Mouse (Mus musculus) ovary, adult 18-20 months (tissue): ENCODE measurements around the gene Abcc9.
"Not testable (repeated sequence)": the region's sequence is repeated elsewhere in the genome, so short reads cannot be mapped to it uniquely, and the experiment has no call there.

ENCODE experiments used
- DNase-seq: peaks from one replicate; pipeline ENCODE4 v3.0.0; 2022; ENCODE audit warnings: low spot score, mixed read lengths

Abcc9 gene

DNA sequence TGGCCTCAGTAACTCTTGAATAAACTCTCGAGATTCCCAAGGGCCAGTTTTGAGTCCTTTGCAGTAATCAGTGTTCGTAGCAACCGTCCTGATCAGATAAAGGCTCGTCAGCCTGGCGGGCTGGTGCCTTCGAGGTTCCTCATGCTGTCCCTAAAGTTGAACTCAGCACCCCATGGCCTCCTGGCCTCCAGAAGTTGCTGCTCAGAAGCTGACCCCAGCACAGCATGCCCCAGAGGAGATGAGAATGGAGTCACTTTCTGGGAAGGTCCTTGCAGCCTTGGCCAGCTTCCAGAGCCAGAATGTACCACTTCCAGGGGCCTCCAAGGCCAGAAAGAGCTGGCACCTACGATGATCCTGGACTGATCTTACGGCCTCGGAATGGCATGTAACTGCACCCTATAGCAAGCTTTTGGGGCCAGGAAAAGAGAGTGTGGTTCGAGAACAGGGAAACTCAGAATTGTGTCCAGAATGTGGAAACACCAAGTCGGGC is 1.4 kb upstream of the Abcc9 start:
- peak; percentile 38 for DNase-seq

DNA sequence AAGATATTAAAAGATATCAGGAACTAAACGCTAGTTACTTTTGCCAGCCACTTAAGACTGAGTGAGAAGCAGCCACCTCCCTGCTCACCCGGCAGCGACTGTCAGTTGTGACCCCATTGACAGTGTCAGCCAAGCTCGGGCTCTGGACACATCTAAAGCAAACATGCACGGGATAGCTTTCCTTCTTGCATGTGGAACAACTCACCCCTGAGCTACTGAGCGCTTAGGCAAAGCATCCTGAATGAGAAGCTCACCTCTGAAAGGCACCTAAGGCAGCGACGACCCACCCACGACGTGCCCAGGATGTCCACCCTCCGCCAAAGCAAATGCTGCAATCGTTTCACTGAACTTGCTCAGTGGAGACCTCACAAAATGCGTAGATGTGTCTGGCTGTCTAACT is 954 bp downstream of the Abcc9 start:
- no peak for DNase-seq

DNA sequence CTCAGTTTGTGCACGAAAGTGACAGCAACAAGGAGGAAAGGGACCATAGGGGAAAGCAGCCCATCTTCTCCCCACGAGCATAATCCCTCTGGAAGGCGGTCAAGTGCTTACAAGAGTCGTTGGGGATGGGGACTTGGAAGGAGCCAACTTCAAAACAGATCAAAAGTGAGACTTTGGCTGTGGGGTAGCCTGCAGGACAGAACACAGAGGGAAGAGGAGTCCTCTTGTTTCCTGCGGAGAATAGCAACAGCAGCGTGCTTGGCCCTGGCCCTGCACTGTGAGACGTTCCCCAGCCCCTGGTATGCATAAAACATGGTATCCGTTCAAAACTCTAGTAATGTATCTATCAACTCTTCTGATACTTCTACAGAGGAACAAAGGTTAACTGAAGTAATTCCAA is 1.4 kb downstream of the Abcc9 start:
- no peak for DNase-seq

DNA sequence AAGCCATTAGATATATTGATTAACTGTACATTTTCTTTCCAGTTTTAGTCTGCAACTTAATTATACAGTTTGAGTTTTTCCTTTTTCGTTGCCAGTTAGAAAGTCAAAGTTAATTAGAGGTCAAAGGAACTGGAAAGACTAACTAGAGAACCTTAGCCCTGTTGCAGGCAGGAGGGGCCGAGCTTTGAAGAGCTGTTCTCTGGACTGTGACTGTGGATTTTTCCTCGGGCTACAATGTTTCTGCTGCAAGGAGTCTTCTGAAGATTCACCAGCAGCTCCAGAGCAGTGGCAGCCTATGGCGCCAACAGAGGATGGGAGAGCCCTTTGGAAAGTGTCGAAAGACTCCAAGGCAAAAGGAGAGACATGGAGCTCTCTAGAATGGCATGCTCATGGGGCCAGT is 10.0 kb downstream of the Abcc9 start:
- DNase-seq: no peak

DNA sequence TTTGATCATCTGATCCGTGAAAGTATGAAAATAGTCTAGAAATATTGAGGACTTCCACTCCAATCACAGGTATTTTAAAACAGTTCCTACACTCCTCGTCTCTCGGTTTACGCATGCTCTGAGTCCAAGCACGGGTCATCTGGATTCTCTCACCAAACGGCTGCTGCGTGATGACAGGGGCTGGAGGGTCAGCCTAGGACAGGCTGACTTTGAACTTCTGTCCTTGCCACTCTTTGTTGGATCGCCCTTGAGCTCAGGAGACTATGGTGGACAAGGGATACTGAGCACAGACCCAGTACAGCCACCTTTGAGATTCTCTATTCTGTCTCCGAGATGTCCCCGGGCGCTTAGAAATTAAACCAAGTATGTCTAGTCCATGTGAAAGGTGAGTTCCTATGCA is 12.4 kb downstream of the Abcc9 start:
- DNase-seq: no peak

DNA sequence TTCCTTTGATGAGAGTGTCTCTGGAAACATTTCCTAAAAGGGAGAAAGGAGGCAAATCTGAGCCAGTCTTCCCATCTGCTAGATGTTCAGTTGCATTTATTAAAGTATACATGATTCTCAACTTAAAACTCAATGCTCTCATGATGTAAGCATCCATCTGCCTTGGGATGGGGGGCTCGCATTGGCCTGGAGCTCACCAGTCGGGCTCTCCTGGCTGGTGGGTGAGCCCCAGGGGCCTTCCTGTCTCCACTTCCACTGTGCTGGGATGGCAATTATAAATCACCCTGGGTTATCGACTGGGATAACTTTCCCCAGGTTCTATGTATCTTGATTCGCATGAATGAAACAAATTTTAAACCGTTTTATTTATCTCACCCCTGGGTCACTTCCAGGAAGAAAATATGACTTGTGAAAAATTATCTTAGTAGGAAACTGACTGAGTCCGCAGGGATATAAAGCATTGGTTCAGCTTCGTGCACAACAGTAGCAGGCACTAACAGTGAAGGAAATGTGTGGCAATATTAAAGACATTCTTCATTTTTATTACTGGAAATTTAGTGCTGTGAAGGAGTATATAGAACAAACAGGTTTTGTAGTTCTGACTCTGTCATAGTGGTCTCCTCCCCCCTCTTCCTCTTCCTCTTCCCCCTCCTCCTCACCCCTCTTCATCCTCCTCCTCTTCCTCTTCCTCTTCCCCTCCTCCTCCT is 19.0 kb downstream of the Abcc9 start:
- no peak for DNase-seq

DNA sequence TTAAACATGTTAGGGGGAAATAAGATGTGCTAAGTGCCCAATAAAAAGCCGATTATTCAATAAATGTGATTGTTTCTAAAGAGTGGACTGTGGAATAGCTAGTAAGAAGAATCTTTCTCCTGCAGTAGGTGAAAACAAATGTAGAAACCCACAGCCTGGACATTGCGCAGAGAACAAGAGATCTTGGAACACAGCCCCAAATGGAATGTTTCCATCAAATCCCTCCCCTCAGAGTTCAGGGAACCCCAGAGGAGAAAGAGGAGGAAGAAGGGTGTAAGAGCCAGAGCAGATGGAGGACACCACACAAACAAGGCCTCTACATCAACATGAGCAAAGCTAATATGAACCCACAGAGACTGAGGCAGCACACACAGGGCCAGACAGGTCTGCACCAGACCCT is 32.1 kb downstream of the Abcc9 start:
- no peak for DNase-seq

DNA sequence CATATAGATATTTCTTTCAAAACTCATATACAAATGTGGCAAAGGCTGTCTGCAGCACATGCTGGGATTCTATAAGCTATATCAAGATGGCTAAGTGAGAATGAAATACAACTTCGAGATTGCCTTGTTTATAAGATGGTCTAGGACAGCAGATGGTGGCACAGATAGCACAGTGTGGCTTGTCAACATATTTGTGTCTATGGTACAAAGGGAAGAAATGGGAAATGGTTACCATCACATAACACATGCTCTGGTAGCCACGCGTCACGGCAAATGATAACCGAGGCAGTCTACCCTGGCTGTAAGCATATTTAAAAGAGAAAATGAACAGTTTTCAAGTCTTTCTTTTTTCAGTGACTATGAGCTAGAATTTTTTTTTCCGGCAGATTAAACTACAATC is 32.8 kb downstream of the Abcc9 start:
- DNase-seq: no peak

DNA sequence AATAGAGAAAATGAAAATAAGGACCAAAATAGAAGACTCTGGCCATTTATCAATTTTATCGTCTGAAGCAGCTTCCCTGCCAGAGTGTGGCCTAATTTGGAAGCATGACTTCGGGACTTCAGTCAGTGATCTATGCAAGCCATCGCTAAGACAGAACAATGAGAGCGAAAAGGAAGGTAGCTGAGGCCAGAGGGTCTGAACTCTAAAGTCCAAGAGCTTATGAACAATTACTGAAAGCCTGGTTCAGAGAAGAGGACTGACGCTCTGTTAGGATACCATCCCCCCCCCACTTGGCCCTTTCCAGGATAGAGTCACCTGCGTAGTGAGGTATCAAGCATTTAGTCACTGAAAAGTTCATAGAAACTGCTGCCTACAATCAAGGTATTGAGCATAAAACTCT is 33.3 kb downstream of the Abcc9 start:
- DNase-seq: no peak

DNA sequence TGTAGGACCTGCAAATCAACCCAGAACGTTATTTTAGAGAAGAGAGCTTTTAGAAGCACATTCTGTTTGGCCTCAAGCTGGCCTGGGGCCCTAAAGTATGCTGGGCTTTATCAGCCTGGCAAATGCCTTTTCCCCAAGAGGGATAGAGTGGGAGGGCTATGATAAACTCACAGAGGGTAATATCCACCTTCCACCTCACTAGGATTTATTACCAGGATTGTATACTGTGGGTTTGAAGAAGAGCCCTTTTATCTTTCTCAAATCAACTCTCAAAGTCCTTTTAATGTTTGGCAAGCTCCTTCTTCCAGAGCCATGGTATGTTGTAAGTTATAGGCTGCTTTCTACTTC is 33.7 kb downstream of the Abcc9 start:
- no peak for DNase-seq

DNA sequence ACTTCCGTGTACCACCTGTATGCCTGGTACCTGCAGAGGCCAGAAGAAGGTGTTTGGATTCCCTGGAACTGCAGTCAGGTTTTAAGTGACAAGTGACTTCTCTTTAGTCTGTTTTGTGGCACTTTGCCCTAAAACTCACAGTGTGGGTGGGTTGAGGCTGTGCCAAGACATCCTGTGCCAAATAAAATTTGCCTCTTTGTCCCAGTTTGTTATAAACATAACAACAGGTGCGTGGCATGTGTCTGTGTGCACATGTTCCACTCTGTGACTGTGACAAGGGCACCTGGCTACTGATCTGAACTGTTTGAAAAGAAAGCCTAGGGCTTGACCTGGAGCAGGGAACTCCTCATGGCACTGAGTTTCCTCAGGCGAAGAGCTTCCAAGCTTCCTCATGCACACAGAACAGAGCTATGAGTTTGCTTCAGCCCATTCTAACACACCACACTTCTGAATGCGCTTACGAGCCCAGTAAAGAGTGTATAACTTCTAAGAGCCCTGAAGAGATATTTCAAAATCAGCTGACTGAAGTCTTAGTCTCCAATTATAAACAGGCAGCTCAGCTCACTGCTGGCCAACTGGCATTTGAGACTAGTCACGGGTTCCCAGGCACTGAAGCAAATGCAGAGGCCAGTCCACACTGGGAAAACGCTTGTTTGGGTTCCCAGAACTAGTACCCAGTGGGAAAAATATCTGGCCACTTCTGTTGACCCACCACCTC is 34.3 kb downstream of the Abcc9 start:
- peak; percentile 5 for DNase-seq

DNA sequence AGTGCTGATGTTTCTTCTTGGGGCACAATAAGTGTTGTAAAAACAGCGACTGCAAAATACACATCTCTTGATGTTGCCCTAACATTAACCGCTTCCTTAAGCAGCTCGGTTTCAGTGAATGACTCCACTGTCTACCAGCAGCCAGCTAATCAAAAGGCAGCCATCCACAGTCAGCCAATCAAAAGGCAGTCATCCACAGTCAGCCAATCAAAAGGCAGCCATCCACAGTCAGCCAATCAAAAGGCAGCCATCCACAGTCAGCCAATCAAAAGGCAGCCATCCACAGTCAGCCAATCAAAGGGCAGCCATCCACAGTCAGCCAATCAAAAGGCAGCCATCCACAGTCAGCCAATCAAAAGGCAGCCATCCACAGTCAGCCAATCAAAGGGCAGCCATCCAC is 40.1 kb downstream of the Abcc9 start:
- DNase-seq: not testable (repeated sequence)

DNA sequence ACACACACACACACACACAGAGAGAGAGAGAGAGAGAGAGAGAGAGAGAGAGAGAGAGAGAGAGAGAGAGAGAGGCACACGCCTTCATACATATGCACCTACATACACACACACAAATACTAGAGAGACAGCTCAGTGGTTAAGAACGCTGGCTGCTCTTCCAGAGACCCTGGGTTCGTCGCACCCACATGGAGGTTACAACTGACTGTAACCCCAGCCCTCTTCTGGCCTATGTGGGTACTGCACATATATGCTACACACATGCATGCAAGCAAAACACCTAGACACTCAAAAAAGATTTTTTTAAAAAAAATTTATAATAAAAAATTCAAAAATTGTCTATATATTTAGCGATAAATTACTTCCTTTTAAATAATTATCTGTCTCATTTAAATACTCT is 43.1 kb downstream of the Abcc9 start:
- DNase-seq: no peak

DNA sequence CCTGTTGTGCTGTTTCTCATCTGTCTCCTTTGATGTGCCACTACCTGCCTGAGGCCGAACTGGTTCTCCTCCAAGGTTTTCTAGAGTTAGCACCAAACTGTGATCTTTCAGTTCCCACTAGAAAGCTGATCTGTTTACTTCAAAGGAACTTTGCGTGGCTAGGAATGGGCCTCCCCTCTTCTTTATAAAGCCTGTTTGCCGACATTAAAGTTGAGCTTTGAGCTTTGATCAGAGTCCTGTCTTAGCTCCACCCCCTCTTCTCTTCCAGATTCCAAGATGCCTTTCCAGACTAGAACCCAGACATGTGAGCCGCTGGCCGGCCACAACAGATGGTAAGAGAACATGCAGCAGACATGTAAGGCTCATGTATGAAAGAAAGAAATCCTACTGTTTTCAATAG is 47.6 kb downstream of the Abcc9 start:
- DNase-seq: no peak

DNA sequence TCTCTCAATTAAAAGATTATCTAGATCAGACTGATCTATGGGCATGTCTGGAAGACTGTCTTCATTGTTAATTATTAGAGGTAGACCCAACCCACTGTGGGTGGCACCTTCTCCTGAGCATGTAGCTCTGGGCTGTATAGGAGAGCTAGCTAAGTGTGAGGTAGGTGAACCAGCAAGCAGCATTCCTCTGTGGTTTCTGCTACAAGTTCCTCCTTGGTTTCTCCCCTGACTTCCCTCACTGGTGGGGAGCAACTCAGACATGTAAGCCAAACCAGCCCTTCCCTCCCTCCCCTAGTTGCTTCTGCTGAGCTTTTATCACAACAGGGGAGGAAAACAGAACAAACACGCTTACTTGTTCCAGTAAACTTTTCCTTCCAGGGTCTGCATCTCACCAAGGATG is 49.9 kb downstream of the Abcc9 start:
- DNase-seq: no peak

DNA sequence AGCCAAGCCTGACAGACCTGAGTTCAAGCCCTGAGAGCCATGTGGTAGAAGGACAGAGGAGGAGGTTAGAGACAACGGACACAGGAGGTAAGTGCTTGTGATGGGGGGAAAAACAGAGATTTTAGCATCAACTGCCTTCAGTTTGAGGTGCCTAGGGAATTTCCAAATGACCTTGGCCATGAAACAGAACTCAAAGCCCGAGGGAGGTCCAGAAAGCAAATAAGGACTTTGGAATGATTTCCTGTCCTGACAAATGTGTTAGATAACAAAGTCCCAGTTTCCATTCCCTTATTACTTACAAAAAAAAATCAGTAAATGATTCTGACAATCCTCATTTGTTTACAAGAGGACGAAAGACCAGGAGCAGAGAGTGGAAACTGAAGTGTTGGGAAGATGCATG is 52.8 kb downstream of the Abcc9 start:
- DNase-seq: no peak

DNA sequence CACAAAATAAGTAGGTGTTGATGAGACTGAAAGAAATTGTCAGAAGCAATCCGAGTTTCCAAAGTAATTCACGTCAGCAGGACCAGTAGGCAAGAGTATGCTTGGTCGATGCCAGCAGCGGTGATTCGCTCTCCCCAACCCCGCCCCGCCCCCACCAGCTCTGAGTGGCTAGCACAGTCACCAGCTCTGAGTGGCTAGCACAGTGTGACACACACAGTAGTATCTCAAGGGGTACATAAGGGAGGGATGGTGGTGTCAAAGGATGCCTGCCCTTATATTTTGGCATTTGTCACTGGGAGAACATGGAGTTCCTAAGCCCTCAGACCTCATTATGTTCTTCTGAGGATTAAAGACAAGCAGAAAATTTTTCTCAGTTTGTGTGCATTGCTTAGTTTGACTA is 56.6 kb downstream of the Abcc9 start:
- DNase-seq: no peak

DNA sequence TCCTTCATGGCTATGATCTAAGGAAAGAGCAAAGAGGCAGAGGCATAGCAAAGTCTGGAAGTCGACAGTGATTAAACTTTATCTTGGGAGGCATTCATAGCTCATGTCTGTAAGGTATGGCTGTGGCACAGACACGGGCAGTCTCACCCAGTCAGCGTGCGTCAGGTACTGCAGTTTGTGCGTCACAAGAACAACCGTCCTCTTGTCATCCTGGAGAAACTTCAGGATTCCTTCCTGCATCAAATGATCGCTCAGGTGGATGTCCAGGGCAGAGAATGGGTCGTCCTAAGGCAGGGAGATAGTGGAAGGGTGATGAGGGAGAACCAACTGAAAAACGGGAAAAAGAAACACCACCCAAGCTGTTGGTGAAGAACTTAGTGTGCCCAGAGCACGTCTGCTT is 62.8 kb downstream of the Abcc9 start:
- no peak for DNase-seq

DNA sequence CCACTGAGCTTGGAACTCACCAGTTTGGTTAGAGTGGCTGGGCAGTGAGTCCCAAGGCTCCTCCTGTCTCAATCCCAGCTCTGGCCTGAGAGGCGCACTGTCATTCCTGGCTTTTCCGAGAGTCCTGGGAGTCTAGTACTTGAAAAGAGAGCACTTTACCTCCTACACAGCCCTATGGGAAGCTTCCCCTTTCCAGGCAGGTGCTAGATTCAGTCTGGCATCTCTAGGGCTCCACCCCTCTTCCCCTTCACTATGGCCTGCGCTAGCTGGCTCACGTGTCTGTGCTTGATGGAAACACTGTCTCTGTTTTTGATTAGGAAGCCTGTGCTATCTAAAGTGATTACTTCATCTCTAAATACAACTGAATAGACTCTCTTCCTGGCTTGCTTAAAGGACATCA is 66.5 kb downstream of the Abcc9 start:
- DNase-seq: no peak

DNA sequence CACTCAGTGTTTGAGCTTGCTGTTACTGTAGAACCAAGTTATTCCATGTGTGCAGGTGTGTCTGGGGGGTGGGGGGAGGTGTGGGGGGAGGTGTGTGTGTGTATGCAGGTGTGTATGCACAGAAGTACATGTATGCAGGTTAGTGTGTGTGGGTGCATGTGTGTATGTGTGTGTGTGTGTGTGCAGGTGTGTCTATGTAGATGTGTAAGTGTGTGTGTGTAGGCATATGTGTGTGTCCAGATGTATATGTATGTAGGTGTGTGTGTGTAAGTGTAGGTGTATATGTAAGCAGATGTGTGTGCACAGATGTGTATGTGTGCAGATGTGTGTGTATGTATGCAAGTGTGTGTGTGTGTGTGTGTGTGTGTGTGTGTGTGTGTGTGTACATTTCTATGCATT is 66.9 kb downstream of the Abcc9 start:
- no peak for DNase-seq

DNA sequence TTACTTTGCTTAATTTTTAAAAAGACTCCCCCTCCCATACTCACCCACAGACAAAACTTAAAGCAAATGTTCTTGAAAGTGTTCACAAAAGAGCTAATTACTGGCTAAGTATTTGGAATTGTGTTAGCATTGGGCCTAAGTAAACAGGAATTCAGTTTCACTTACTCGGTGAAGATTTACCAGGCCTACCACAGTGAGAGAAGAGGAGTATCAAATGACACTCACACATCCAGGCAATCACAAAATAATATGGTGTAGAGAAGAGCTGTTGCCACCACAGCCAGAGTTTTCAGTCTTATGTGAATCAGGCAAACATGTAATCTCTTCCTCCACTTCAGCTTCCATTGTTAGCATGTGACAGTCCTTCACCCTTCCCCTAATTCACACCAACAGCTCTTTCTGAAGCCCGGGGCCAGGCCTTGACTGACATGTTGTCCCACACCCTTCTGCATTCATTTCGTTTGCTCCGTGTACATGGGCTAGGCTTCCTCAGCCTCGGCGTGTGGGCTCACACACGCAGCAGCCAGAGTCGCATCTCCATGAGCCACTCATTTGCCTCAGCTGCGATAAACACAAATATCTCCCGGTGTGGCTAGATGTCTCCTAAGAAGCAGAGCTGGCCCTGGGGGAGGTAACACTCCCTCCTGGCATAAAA is 67.5 kb downstream of the Abcc9 start:
- no peak for DNase-seq

DNA sequence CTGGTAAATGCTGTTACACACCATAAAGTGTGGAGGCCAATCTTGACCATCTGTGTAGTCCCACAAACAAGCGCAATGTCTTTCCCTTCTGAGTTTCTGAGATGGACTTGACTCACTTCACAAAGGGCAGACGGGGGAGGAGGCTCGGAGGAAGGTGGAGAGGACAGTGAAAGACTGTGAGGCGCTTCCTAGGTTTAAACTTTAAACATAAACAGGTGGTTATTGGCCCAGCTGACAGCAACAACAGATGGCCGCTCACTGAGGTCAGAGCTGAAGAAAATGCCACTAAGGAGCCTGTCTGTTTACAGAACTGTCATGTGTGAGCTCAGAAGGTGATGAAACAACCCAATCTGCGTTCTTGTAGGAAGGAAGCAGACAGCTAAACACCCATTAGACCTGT is 78.8 kb downstream of the Abcc9 start:
- no peak for DNase-seq

DNA sequence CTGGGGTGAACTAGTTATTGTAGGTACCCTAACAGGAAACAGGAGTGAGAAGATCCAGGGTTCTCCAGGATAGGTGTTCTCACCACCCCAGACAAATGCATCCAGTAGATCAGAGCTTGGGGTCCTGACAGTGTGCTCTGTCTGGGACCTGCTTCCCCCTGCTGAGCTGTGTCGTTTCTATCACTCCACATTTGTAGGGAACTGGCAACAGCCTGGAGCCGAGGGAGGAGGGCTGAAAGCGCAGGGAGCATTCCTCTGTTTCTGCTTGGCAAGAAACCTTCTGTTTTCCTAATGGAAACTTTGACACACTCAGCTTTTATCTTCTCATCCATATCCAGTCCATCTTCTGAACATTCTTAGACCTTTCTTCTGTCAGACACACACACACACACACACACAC is 85.5 kb downstream of the Abcc9 start:
- no peak for DNase-seq

DNA sequence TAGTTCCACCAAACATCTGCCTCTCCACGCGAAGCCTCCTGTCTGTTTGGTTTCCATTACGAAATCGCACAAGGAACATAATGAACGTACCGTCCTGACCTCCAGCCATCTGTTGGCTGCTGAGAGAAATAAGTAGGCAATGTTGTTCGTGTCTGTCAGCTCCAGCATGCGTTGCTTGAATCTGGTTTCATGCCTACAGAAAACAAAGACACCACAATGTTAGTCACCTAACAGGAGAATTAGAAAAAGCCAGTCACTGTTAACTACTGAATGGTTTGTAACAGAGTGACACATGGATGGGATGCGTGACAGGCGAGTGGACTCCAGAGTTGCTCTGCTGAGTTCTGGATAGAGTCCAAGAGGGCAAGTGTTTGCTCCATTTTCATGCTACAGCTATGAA is 87.8 kb downstream of the Abcc9 start:
- DNase-seq: no peak
